Mouse (Mus musculus): ENCODE results near the gene Nat8. TPM values are rescaled to one million over a fixed set of nuclear protein-coding genes. Genes with fewer than 3 reads are reported as not detected.
A peak's percentile ranks its signal among the peaks of the same experiment; 100 is the strongest.
"Not testable (repeated sequence)": the region's sequence is repeated elsewhere in the genome, so short reads cannot be mapped to it uniquely, and the experiment has no call there.

Gene Nat8
- 37.2 and 98.5 TPM in 2 replicates for polyA plus RNA-seq (2012; rRNA removed)

DNA sequence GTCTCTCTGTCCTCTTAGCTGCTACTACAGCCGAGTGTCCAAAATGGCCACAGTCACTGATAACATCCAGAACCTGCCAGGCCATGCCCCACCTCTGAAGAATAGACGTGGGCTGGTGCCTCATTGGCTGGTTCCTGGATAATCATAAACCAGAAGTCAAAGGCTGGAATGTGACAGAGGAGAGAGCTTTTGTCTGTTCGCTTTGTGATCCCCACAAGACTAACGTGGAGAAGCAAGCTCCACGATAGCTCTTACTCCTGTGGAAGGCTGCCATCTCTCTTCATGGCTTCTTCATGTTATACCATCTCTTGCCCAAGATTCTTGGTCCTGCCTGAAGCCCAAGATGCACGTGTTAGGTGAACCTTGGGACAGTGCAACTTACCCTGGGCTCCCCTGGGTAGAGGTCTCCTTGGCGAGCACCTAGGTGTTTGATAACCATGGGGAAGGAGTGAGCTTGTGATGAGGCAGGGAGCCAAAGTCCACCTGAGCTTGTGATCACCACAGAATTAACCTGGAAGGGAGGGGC is at the start of gene Nat8:
Nat8 (minus strand) TSS at position 287 of the 526 bp plus-strand sequence.
- DNase-seq (ENCODE audit: low read depth, low spot score): no peak
- 46% methylated on average over 7 of the region's 7 CpGs for whole genome bisulfite sequencing

DNA sequence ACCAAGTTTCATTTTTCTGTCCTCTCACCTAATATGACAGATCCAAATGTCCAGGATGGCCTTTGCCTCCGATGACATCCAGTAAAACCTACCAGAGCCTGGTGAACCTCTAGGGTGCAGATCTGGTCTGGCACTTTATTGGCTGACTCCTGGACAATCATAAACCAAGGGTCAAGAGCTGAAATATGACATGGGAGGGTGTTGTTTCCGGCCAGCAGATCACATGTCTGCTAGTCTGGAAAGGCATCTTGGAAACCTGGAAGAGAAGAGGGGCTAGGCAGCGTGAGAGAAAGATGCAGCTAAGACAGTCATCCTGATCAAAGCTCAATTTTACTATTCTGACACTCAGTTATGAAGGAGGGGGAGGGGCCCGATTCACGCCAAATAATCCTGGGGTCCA is 37.1 kb upstream of the Nat8 start, which contains the start of gene Nat8f2:
Nat8f2 (minus strand) TSS at position 153 of the 400 bp plus-strand sequence.
- WGBS: 32% methylated on average over 5 of the region's 5 CpGs
- not testable (repeated sequence) for DNase-seq (ENCODE audit: low read depth, low spot score)

GRCm38 (mm10) chr6:85867726-85868690 is 36.1 kb upstream of the Nat8 start:
- WGBS: 79% methylated on average over 8 of the region's 8 CpGs
- no peak for DNase-seq (ENCODE audit: low read depth, low spot score)

DNA sequence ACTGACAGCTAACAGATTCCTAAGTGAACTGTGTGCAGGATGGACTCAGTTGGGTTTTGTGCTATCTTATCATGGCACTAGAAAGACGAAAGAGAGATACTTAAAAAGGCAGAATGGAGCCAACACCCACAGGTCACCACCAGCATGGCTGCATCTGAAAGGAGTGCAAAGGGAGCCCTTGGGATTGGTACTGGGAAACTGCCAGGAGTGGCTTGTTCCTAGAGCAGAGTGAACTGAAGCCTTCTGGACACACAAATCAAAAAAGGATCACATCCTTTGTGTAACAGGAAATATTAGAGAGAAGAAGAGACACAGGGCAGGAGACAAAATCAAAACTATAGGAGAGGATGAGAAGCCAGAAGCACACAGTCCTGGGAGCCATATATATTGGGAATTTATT is 35.1 kb upstream of the Nat8 start:
- not testable (repeated sequence) for DNase-seq (ENCODE audit: low read depth, low spot score)
- 84% methylated on average over 1 of the region's 1 CpGs for WGBS

- DNase-seq (ENCODE audit: low read depth, low spot score): not testable (repeated sequence)
- 84% methylated on average over 3 of the region's 3 CpGs for WGBS
These were observed 34.3 kb upstream of the Nat8 start for GRCm38 (mm10) chr6:85866166-85866565.

GRCm38 (mm10) chr6:85864900-85865639 is 33.2 kb upstream of the Nat8 start:
- 67% methylated on average over 6 of the region's 7 CpGs for WGBS
- not testable (repeated sequence) for DNase-seq (ENCODE audit: low read depth, low spot score)

DNA sequence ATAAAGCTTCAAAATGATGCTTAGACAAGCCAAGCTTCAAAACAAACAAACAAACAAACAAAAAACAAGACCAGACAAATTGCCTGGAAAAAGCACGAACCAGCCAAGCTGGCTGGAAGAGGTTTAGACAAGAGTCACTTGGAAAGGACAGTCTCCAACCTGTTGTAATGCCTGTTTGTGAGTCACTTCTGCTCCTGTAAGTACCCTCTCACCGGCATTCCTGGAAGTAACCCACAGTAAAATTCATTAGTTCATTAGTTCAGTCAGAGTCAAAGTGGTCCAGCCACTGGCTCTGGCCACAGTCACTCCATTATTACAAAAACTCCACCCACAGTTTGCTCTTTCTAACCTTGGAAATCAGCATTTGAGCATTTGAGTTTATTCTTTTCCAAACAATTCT is 32.0 kb upstream of the Nat8 start:
- WGBS: 88% methylated on average over 2 of the region's 2 CpGs
- no peak for DNase-seq (ENCODE audit: low read depth, low spot score)

- 32% methylated on average over 2 of the region's 2 CpGs for whole genome bisulfite sequencing
These were observed 31.3 kb upstream of the Nat8 start for GRCm38 (mm10) chr6:85863136-85863535.

GRCm38 (mm10) chr6:85862565-85862964 is 30.7 kb upstream of the Nat8 start:
- WGBS: 30% methylated on average over 3 of the region's 3 CpGs
- no peak for DNase-seq (ENCODE audit: low read depth, low spot score)

More at GRCm38 (mm10) chr6:85863136-85863535, 31.3 kb upstream of the Nat8 start:
- no peak for DNase-seq (ENCODE audit: low read depth, low spot score)

DNA sequence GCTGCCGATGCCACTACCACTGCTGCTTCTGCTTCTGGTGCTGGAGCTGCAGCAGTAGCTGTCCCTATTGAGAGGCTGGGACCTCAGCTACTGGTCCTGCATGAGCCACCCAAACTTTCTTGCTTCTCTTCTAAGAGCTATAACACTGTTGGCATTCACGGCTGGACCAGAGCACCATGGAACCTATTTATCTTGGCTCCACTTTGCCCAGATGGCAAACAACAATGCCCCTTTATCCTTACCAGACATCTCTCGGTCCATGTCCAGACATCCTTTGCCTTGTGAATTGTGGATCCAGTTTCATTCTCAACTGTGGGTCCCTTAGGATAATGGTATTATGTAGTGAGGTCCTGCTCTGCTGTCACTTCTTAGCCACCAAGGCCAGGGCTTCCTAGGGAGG is 29.4 kb upstream of the Nat8 start:
- no peak for DNase-seq (ENCODE audit: low read depth, low spot score)
- 78% methylated on average over 3 of the region's 3 CpGs for WGBS

DNA sequence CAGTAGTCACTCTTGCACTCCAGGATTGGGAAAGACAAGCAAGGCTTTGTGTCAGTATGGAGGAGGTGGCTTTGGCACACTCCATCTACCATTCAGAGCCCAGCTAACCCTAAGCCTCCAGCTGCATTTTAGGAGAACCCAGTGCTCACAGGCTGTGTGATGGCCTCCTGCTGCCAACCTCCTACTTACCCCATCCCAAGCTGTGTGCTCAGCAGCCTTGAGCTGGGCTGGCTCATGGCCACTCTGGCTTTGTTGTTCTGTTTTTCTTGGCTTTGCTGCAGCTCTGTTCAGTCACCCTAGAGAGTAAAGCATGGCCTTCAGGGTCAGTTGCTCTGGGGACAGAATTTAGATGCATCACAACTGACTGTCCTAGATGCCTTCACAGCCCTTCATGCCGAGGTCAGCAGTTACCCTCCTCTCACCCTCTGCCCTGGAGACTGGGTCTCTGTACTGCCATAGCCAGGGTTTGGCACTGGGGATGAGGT is 24.4 kb upstream of the Nat8 start:
- DNase-seq (ENCODE audit: low read depth, low spot score): no peak
- 77% methylated on average over 1 of the region's 1 CpGs for WGBS

- 37% methylated on average over 3 of the region's 3 CpGs for WGBS
- DNase-seq (ENCODE audit: low read depth, low spot score): peak; percentile 69
These were observed 21.6 kb upstream of the Nat8 start for GRCm38 (mm10) chr6:85853481-85853880.

DNA sequence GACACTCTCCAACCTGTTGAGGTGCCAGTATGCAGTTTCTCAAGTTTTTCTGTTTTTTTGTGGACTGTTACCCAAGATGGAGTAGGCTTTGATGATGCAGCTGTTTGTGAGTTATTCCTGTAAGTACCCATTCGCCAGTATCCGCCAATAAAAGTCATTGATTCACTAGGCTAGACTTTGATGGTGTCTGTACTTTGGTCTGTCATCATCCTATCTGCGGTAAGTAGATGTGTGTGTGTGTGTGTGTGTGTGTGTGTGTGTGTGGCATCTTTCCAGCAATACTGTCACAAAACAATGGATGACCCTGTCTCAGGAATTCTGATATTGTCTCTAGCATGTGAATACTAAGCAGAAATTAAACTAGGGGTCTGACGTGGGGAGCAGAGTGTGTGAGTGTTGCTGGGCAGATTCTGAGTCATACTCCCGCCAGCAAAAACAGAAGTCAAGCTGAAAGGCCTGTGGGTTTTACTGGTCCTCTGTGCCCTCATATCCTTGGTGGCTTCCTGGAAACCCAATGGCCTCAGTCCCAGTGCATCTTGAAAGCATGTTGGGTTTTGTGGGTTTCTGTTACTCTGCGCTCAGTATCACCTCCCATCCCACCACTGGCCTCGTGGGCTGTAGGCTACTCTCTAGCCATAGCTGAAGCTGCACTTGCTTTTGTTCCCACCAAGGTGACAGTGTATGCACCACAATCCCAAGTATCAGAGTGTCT is 19.3 kb upstream of the Nat8 start:
- peak; percentile 39 for DNase-seq (ENCODE audit: low read depth, low spot score)
- WGBS: 44% methylated on average over 7 of the region's 7 CpGs

DNA sequence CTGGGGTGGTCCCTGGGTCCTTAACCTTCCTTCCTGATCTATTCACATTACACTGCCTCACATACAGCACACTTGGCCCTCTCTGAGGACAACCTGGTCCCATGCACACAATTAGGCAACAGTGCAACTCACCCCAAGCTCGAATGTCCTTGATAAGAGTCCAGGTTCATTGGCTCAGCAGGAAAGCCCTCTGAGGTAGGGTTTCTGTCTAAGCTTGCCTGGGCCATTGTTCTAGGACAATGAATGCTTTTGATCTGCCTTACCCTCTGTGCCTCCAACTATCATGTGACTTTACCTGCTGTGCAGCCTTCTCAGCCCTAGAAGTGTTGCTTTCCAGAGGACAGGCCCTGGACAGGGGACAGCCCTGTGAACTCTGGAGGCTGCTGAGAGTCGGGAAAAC is 17.4 kb upstream of the Nat8 start:
- WGBS: 26% methylated on average over 2 of the region's 2 CpGs
- no peak for DNase-seq (ENCODE audit: low read depth, low spot score)

DNA sequence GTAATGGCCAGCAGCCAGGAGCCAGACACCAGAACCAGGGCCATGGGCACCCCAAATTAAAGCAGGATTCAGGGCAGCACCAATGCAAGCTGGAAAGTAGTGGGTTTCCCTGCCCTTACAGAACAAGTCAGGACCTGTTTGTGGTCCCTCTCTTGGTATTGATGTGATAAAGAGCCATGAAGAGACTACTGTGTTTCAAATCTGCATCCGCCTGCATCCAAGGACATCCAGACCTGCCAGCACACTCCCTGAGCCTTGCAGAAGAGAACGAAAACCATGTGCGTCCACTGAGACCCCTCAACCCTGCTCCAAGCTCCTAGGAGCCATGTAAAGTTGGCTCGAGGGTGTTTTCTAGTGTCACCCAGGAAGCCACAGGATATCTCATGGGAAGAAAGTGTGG is 16.3 kb upstream of the Nat8 start:
- no peak for DNase-seq (ENCODE audit: low read depth, low spot score)
- WGBS: 89% methylated on average over 4 of the region's 4 CpGs

DNA sequence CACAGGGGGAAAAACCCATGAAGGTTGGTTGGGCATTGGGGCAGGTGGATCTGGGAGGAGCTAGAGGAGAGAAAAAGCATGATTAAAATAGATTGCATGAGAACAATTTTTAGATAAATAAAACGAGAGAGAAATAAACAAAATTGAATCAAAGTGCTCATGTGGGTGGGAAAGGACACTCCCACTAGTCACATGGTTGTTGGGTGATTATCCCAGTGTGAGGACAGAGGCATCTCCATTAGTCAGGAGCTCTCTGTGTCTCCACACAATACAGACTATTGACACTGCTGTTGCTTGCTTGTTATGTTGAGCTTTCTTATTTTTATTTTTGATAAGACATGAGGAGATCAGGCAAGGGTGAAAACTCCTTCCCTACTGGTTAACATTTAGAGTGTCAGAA is 15.0 kb upstream of the Nat8 start:
- 21% methylated on average over 1 of the region's 1 CpGs for whole genome bisulfite sequencing
- no peak for DNase-seq (ENCODE audit: low read depth, low spot score)

DNA sequence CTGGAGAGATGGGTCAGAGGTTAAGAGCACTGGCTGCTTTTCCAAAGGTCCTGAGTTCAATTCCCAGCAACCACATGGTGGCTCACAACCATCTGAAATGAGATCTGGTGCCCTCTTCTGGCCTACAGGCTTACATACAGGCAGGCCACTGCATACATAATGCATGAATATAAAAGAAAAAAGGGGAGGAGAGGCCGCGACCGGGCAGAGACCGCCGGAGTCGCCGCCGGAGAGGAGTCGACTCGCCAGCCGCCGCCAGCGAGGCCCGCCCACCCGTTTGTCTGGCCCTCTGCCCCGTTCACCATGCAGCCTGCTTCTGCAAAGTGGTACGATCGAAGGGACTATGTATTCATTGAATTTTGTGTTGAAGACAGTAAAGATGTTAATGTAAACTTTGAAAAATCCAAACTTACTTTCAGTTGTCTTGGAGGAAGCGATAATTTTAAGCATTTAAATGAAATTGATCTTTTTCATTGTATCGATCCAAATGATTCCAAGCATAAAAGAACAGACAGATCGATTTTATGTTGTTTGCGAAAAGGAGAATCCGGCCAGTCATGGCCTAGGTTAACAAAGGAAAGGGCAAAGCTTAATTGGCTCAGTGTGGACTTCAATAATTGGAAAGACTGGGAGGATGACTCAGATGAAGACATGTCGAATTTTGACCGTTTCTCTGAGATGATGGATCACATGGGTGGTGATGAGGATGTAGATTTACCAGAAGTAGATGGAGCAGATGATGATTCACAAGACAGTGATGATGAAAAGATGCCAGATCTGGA is 12.0 kb upstream of the Nat8 start:
- WGBS: 87% methylated on average over 25 of the region's 25 CpGs

GRCm38 (mm10) chr6:85839982-85840381 is 8.1 kb upstream of the Nat8 start:
- 67% methylated on average over 4 of the region's 4 CpGs for WGBS
- no peak for DNase-seq (ENCODE audit: low read depth, low spot score)

More for the DNA sequence above, 12.0 kb upstream of the Nat8 start:
- not testable (repeated sequence) for DNase-seq (ENCODE audit: low read depth, low spot score)

DNA sequence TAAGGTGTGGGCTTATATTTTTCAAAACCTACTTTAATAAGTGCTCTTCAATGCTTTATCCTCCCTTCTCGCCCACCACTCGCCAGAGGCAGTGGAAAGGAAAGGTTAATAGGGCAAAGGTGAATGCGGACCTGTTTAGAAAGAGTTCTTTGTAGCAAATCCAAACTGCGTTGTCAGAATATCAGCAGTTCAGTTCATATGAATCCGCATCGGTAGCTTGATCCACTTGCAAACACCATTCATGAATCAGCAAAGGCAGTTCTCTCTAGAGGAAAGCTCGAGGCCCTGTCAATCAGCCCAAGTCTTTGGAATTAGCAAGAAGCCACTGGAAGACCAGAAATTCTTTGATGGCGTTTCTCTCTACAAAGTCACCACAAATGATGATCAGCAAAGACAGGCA is 6.8 kb upstream of the Nat8 start:
- no peak for DNase-seq (ENCODE audit: low read depth, low spot score)
- 90% methylated on average over 8 of the region's 8 CpGs for WGBS

Measured in large intestine, adult 2 months (tissue).